Mouse (Mus musculus) liver, adult (tissue): Measurements from ENCODE around the gene Gns.

ENCODE experiments used
- GATA4 ChIP-seq: IDR thresholded peaks from 2 replicates; pipeline ENCODE4 v1.6.1; 2014; ENCODE audit warnings: mild to moderate bottlenecking, low read length; ENCODE audit not compliant: insufficient replicate concordance

The Gns gene

GRCm38 (mm10) chr10:121379387-121379786, 14.5 kb downstream of the Gns start:
- no peak for TF ChIP-seq GATA4

DNA sequence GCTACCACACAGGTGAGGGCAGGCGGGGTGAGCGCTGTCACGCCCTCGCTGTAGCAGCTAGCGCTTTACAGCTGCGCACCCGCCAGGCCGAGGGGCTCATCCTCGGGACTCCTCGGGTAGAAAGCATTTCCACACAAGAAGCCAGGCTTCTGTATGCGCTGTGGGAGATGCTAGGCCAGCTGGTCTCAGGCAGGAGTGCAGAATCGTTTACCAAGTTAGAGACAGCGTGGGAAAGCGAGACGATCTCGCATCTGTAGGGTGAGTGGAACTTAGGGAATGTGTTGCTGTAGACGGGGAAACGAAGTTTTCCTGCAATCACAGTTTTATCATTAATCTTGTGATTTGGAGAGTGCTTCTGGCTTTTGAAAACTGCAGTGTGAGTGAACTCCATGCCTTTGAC, 16.4 kb downstream of the Gns start:
- TF ChIP-seq GATA4 = no peak; the same call in 1 of the 2 replicates

DNA sequence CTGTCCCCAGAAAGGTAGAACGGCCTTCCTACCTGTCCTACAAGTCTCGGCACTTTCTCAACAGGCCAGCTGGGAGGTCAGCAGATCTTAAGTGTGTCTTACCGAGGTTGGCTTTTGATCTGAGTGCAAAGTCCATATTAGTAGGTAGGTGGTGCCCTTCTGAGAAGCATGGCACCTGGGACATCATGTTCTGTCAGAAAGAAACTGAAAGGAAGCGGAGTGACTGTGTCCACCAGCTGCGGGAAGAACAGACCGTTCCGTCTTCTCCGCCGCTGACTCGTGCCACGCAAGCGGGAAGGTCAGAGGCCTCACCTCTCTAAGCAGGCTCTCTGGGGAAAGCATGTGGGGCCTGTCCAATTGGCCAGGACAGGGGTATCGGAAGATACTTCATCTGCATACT, 19.8 kb downstream of the Gns start:
- TF ChIP-seq GATA4 = no peak

- TF ChIP-seq GATA4 = no peak
Observed at GRCm38 (mm10) chr10:121385695-121386094, 20.8 kb downstream of the Gns start.

DNA sequence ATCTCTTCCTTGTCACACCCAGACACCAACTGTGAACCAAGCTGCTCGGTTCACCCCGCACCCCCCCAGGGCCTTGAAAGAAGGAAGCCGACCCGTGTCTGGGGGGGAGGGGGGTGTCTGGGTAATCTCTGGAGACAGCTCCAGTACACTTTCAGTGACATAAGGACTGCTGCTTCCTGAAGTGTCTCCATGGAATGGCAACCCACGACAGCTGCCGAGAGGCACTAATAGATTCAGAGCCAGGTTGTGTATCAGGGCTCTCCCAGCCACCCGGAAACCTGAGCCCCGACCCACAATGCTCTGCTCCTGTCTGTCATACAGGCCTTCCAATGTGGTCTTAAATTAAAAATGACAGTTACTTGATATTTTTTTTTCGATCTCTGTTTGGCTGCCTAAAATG, 21.5 kb downstream of the Gns start:
- no peak for TF ChIP-seq GATA4

- TF ChIP-seq GATA4 = no peak
Observed at GRCm38 (mm10) chr10:121390602-121391001, 25.7 kb downstream of the Gns start.

- TF ChIP-seq GATA4 = no peak
Observed at GRCm38 (mm10) chr10:121391901-121392300, 27.0 kb downstream of the Gns start.

GRCm38 (mm10) chr10:121394270-121394669, 29.4 kb downstream of the Gns start:
- TF ChIP-seq GATA4 = no peak

DNA sequence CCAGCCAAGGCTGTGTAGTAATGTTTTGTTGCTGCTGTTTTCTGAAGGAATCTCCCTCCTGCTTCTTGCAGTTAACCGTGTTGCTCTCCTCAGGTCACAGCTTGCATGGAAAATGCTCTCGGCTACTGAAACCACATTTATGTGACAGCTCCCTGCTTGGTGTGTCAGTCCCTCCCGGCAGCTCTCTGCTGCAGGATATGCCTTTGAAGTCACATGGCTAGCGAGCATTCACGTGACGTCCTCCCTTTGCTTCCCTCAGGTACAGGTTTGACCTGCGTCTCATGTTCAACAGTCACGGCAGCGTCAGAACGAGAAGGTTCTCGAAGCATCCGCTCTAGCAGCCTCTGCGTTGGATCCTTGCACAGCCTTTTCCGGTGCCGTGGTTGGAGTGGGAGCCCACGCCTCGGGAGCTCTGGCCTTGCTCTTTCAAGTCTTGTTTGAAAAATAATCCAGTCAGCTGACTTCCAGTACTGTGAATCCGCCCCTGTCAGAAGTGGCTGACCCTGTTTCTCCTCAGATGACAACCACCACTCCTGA, 30.0 kb downstream of the Gns start:
- no peak for TF ChIP-seq GATA4

GRCm38 (mm10) chr10:121395542-121396176, 30.8 kb downstream of the Gns start:
- TF ChIP-seq GATA4 = no peak

DNA sequence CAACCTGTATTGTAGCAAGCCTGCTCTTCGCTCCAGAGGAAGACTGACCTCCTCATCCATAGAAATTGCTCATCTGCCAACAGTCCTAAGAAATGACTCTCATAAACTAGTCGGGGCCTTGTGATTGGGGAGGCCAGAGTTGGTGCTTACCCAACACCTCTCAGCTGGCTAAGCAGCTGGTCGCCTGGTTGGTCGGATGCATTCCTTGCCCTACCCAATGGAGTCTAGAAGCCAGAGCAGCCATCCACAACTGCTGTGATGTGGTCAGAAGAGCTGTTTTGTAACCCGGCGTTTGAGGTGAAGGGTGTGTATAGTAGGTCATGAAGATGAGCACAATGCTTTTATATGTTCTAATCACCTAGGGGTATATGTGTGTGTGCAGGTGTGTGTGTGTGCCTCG, 33.7 kb downstream of the Gns start:
- no peak for TF ChIP-seq GATA4

DNA sequence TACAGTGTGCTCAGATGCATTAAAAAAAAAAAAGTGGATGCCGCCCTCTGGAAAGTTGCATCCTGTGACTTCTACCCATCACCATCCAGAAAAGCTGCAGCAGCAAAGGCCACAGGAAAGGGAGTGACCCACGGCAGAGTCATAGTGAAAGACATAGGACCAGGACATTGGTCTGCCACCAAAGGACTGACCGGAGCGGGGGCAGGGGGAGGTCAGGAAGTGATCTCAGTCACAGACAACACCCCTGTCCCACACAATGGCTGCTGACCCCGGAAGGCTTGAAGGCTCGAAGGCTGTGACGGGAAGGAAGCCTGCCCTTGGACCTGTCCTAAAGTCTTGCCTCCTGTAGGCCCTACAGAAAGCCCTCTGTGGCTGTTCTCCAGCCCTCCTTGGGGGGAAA, 36.1 kb downstream of the Gns start:
- TF ChIP-seq GATA4 = no peak

DNA sequence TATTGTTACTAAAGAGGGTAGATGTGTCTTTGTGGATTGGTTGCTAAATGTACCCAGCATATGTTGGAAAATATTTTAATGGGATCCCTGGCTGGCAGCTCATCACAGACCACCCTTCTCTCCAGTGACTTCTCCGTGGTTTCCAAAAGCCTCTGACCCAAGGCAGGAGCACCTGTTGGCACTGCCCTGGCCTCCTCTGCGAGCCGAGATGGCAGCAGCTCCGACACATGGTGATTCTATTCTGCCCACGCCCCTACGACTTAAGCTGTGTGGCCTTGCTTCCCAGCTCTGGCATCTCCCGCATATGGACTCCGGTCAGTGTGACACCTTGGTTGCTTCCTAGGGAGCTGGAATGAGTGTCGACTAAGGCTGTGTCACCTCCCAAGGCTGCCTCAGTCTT, 38.2 kb downstream of the Gns start:
- no peak for TF ChIP-seq GATA4

GRCm38 (mm10) chr10:121403946-121404345, 39.1 kb downstream of the Gns start:
- TF ChIP-seq GATA4 = no peak

DNA sequence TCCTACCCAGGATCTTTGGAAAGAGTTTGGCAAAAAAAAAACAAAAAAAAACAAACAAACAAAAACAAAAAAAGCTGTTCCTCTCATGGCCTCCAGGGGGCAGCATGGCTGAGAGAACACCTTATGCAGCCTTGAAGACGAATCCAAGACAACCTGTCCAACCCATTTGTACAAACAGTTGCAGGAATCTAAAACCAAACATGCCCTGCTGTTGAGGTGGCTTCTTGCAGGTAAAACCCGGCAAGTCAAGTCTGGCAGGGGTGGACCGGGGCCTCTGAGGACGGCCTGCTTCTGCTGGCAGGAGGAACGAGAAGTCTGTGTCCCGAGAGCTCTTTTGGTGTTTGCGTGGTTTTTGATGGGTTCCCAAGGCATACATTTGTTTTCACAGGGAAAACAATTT, 44.8 kb downstream of the Gns start:
- TF ChIP-seq GATA4 = no peak

DNA sequence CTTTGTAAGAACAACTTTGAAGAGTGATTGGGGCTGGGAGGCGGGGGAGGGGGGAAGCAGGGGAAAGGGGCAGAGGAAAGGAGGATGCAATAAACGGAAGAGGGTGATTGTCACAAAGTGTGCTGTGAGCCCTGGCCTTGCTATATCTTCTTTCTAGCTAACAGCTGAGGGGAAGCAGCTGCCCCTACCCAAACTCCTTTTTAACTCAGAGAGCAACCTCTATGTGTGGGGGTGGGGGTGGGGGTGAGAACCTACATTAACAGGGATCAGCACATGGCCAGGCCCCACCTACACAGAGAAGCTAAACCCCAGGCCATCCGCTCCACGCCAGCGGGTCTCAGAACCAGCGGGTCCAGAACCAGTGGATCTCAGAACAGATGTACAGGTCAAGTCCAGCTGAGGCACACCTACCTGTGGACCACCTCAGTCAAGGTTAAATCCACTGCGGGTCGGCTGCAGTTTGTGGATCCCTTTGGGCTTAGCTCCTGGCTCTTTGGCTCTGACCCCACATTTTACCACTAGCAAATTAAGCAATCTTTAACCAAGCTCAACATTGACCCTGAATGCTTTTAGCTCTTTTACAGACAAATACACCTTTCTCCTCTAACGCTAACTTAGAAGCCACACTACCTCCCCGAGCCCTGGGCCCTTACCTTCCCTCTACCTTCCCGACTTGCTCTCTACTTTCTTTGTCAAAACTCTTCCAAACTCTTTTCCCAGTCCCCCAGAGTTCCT, 47.0 kb downstream of the Gns start:
- no peak for TF ChIP-seq GATA4
